Mouse (Mus musculus): ENCODE results near the gene Ppp1r9a. TPM values are rescaled to one million over a fixed set of nuclear protein-coding genes. Genes with fewer than 3 reads are reported as not detected.
A peak's percentile ranks its signal among the peaks of the same experiment; 100 is the strongest.

The Ppp1r9a gene
- polyA plus RNA-seq, 1 experiment from 2014 or later: 7.5 TPM

DNA sequence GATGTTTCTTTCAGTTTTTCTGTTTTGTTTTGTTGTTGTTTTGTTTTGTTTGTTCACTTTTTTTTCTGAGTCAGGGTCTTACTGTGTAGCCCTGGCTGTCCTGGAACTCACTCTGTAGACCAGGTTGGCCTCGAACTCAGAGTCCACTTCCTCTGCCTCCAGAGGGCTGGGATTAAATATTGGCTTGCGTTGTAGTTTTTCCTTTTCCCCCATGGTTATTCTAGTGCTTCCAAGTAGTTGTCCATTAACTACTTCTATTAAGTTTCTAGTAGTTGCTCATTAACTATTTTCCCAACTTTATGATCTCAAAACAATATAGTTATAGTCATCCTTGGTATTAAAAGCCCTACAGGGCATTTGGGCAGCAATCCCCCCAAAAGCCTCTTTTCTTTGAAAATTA, 41.1 kb downstream of the Ppp1r9a start:
- ATAC-seq: peak; percentile 73
- H3K9ac ChIP-seq (ENCODE audit: low read depth, low read length): no peak overlapping the region
- 75% methylated on average over 2 of the region's 2 CpGs for WGBS
- no peak overlapping the region for H3K4me3 ChIP-seq (ENCODE audit: low read length)
- no peaks in the 10 kb centered on the region for H3K4me1 ChIP-seq (ENCODE audit: control insufficient read depth, insufficient read depth, low read length)
- H3K9me3 ChIP-seq (ENCODE audit: control insufficient read depth, low read length): no peaks in the 10 kb centered on the region
- H3K27ac ChIP-seq (ENCODE audit: low read length): no peak overlapping the region
- no peaks in the 10 kb centered on the region for H3K36me3 ChIP-seq (ENCODE audit: control insufficient read depth, insufficient read depth, low read length)
- H3K27me3 ChIP-seq (replicated peaks; ENCODE audit: control insufficient read depth, insufficient read depth, low read length): no peaks in the 10 kb centered on the region
- H3K4me2 ChIP-seq (ENCODE audit: low read depth, low read length): no peak overlapping the region

DNA sequence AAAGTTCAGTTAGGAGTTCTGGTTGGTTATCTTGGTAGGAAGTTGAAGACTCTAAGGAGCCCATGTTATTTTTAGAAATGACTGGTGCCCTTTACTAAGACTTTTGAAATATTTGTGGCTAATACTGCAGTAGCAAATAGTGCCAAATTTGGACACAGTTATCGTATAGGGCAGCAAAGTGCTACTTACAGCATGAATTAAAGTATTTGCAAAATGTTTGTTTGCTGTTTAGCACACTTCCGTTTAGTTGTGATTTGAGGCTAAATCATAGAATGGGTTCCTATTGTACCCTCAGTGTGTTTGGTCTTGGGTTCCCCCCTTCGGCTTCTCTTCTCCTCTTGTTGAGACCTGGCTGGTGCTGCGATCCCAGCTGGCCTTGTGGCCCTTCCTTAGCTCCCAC, 45.3 kb downstream of the Ppp1r9a start:
- Histone ChIP-seq H3K4me1 (ENCODE audit: control insufficient read depth, insufficient read depth, low read length) (peaks cover 2% of the 10 kb centered on the region; the same call in 1 of the 2 replicates), H3K27me3 (replicated peaks; ENCODE audit: control insufficient read depth, insufficient read depth, low read length) (no peaks in the 10 kb centered on the region), H3K27ac (ENCODE audit: low read length) (no peak overlapping the region), H3K4me2 (ENCODE audit: low read depth, low read length) (no peak overlapping the region), H3K9ac (ENCODE audit: low read depth, low read length) (no peak overlapping the region), H3K4me3 (ENCODE audit: low read length) (no peak overlapping the region), H3K9me3 (ENCODE audit: control insufficient read depth, low read length) (no peaks in the 10 kb centered on the region), H3K36me3 (ENCODE audit: control insufficient read depth, insufficient read depth, low read length) (no peaks in the 10 kb centered on the region)
- no peak for ATAC-seq
- WGBS: 93% methylated on average over 4 of the region's 4 CpGs

DNA sequence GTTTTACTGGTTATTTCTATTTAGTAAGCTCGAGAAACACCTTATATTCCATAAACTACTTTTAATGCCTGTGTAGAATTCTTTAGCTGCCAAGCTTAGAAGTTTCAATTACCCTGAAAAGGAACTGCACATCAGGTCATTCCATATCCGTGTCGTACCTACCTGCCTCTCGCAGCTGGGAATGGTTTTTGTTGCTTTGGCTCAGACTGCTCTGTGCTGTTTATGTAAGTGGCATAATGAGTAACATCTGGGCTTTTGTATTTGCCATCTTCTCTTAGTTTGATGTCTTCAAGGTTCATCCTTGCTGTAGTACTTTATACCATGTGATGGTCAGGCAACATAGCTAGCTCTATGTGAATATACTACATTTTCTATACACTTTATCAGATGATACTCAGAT, 47.0 kb downstream of the Ppp1r9a start:
- H3K4me1 ChIP-seq (ENCODE audit: control insufficient read depth, insufficient read depth, low read length): peaks cover 2% of the 10 kb centered on the region; the same call in 1 of the 2 replicates
- no peak for ATAC-seq
- H3K4me2 ChIP-seq (ENCODE audit: low read depth, low read length): no peak overlapping the region
- H3K9me3 ChIP-seq (ENCODE audit: control insufficient read depth, low read length): no peaks in the 10 kb centered on the region
- no peak overlapping the region for H3K4me3 ChIP-seq (ENCODE audit: low read length)
- H3K27me3 ChIP-seq (replicated peaks; ENCODE audit: control insufficient read depth, insufficient read depth, low read length): no peaks in the 10 kb centered on the region
- no peaks in the 10 kb centered on the region for H3K36me3 ChIP-seq (ENCODE audit: control insufficient read depth, insufficient read depth, low read length)
- 78% methylated on average over 4 of the region's 4 CpGs for WGBS
- H3K27ac ChIP-seq (ENCODE audit: low read length): no peak overlapping the region
- H3K9ac ChIP-seq (ENCODE audit: low read depth, low read length): no peak overlapping the region

DNA sequence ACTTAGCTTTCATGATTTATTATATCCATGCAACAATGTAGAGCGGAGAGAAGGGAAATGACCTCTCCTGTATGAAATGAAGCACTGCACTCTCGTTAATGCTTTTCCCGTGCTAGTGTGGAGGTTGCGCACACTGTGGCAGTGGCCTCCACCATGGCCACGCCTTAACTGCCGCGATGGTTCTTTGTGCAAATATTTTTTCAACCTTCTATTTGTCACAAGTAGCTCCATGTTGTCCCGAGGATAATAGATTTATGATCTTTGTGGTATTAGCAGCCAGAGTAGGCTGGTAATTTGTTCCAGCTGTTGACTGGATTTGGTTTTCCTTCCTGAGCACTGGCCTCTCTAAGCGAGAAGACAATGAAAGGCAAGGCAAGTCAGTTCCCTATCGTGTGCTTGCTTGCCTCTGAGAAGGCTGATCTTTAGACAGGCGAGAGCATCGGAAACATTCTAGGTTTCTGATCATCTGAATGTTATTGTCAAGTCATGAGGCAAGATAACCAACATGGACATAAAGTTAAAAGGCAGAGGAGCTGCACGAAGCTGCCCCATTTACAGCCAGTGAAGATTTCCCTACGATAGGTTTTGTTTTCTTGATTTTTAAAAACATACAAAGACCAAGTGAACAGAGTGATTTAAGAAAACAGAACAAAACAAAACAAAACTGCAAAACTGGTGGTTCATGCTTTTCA, 50.5 kb downstream of the Ppp1r9a start:
- H3K4me1 ChIP-seq (ENCODE audit: control insufficient read depth, insufficient read depth, low read length): peaks cover 2% of the 10 kb centered on the region; the same call in 1 of the 2 replicates
- no peaks in the 10 kb centered on the region for H3K36me3 ChIP-seq (ENCODE audit: control insufficient read depth, insufficient read depth, low read length)
- no peak overlapping the region for H3K9ac ChIP-seq (ENCODE audit: low read depth, low read length)
- no peak overlapping the region for H3K4me2 ChIP-seq (ENCODE audit: low read depth, low read length)
- H3K27ac ChIP-seq (ENCODE audit: low read length): no peak overlapping the region
- no peaks in the 10 kb centered on the region for H3K27me3 ChIP-seq (replicated peaks; ENCODE audit: control insufficient read depth, insufficient read depth, low read length)
- no peaks in the 10 kb centered on the region for H3K9me3 ChIP-seq (ENCODE audit: control insufficient read depth, low read length)
- WGBS: 54% methylated on average over 14 of the region's 14 CpGs
- no peak overlapping the region for H3K4me3 ChIP-seq (ENCODE audit: low read length)
- ATAC-seq: peak; percentile 65; the same call in 1 of the 2 replicates

DNA sequence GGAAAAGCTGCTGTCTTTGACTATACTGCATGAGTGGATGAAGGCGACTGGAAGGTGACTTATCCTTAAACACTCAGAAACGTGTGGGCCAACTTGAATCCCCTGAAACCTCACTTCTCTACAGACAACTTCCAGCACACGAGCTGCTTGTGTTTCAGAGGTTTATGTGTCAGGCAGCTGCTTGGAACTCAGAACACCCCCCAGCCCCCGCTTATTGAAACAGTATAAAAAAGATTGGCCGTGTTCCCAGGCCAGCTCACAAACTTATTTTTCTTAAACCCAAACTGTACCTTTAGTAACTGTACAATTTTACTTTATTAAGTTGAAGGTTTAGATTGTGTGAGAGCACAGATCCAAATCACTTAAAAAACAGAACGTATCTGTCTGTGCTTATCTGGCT, 53.9 kb downstream of the Ppp1r9a start:
- Histone ChIP-seq H3K4me3 (ENCODE audit: low read length) (no peak overlapping the region), H3K4me1 (ENCODE audit: control insufficient read depth, insufficient read depth, low read length) (peaks cover 3% of the 10 kb centered on the region; the same call in 1 of the 2 replicates), H3K4me2 (ENCODE audit: low read depth, low read length) (no peak overlapping the region), H3K9me3 (ENCODE audit: control insufficient read depth, low read length) (no peaks in the 10 kb centered on the region), H3K27me3 (replicated peaks; ENCODE audit: control insufficient read depth, insufficient read depth, low read length) (no peaks in the 10 kb centered on the region), H3K36me3 (ENCODE audit: control insufficient read depth, insufficient read depth, low read length) (no peaks in the 10 kb centered on the region), H3K27ac (ENCODE audit: low read length) (no peak overlapping the region), H3K9ac (ENCODE audit: low read depth, low read length) (no peak overlapping the region)
- WGBS: 41% methylated on average over 6 of the region's 6 CpGs
- no peak for ATAC-seq

DNA sequence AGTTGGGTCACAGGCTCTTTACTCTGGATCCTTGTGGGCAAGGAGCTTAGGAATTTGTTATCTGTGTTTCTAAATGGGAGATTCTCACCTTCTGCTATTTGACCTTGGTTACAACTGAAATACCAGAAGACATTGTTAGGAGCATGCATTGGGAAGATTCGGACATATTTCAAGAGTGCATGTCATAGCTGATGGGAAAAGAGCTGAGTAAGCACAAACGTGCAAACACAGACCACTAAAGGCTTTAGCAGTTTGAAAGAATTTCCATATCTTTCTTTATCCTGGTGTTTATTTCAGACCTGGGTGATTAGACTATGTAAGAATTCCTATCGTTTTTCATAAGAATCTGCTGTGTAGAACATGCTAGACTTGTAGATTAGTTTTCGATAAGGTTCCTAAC, 59.5 kb downstream of the Ppp1r9a start:
- no peak overlapping the region for H3K4me2 ChIP-seq (ENCODE audit: low read depth, low read length)
- no peak overlapping the region for H3K27ac ChIP-seq (ENCODE audit: low read length)
- no peaks in the 10 kb centered on the region for H3K36me3 ChIP-seq (ENCODE audit: control insufficient read depth, insufficient read depth, low read length)
- H3K9me3 ChIP-seq (ENCODE audit: control insufficient read depth, low read length): no peaks in the 10 kb centered on the region
- no peak overlapping the region for H3K9ac ChIP-seq (ENCODE audit: low read depth, low read length)
- H3K27me3 ChIP-seq (replicated peaks; ENCODE audit: control insufficient read depth, insufficient read depth, low read length): no peaks in the 10 kb centered on the region
- H3K4me3 ChIP-seq (ENCODE audit: low read length): no peak overlapping the region
- 60% methylated on average over 4 of the region's 4 CpGs for WGBS
- no peak for ATAC-seq
- H3K4me1 ChIP-seq (ENCODE audit: control insufficient read depth, insufficient read depth, low read length): peaks cover 3% of the 10 kb centered on the region; the same call in 1 of the 2 replicates

DNA sequence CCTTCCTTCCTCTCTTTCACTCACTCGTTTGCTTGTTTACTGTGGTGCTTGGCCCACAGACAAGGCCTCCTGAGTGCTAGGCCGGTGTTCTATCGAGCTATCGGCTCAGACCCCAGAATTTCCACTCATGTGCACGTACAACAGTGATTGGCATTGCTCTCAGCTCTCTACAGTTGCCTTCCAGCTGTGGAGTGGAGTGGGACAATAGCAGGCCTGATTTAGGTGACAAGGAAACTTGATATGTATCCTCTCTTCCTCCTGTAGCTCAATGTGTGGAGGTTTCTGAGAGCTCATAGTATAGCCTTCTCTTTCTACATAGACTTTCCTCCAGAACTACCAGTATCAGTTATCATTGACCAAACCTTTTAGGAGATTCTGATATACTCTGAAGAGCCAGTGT, 60.3 kb downstream of the Ppp1r9a start:
- WGBS: 83% methylated on average over 5 of the region's 5 CpGs
- Histone ChIP-seq H3K4me2 (ENCODE audit: low read depth, low read length) (no peak overlapping the region), H3K9ac (ENCODE audit: low read depth, low read length) (no peak overlapping the region), H3K9me3 (ENCODE audit: control insufficient read depth, low read length) (no peaks in the 10 kb centered on the region), H3K27me3 (replicated peaks; ENCODE audit: control insufficient read depth, insufficient read depth, low read length) (no peaks in the 10 kb centered on the region), H3K4me3 (ENCODE audit: low read length) (no peak overlapping the region), H3K27ac (ENCODE audit: low read length) (no peak overlapping the region), H3K36me3 (ENCODE audit: control insufficient read depth, insufficient read depth, low read length) (no peaks in the 10 kb centered on the region), H3K4me1 (ENCODE audit: control insufficient read depth, insufficient read depth, low read length) (peaks cover 3% of the 10 kb centered on the region; the same call in 1 of the 2 replicates)
- no peak for ATAC-seq

DNA sequence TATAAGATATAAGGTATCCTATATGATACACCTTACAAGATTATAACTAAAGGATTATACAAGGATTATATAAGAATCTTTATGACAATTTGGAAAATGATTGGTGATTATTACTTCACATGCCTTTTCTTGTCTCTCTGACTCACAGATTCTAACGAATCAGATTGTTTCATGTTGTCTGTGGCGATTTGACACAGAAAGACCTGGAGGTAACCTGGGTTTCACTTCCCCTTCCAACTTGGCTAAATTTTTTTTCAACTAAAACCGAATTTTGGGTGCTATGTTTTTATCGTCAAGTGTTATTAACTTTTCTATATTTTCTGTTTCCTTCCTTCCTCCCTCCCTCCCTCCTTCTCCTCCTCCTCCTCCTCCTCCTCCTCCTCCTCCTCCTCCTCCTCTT, 64.5 kb downstream of the Ppp1r9a start:
- Histone ChIP-seq H3K4me3 (ENCODE audit: low read length) (no peak overlapping the region), H3K27ac (ENCODE audit: low read length) (no peak overlapping the region), H3K4me1 (ENCODE audit: control insufficient read depth, insufficient read depth, low read length) (no peaks in the 10 kb centered on the region), H3K27me3 (replicated peaks; ENCODE audit: control insufficient read depth, insufficient read depth, low read length) (no peaks in the 10 kb centered on the region), H3K36me3 (ENCODE audit: control insufficient read depth, insufficient read depth, low read length) (no peaks in the 10 kb centered on the region), H3K4me2 (ENCODE audit: low read depth, low read length) (no peak overlapping the region), H3K9ac (ENCODE audit: low read depth, low read length) (no peak overlapping the region), H3K9me3 (ENCODE audit: control insufficient read depth, low read length) (no peaks in the 10 kb centered on the region)
- ATAC-seq: no peak
- 93% methylated on average over 4 of the region's 4 CpGs for WGBS

DNA sequence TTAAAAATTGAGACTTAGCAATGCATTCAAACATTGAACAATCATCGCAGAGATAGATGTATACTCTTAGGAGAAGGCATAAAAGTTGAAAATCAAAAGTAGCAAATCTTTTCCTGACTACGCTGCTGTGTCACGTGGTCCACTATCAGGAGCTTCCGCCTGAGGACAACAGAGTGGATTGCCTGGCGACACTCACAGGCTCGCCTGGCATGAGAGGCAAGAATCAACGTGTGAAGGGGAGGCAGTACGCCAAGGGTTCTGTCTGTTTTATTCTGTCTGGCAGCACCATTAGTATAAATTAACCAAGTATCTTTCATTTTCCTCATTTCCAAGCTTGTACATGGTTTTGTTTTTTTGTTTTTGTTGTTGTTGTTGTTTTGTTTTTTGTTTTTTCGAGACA, 68.5 kb downstream of the Ppp1r9a start:
- Histone ChIP-seq H3K4me3 (ENCODE audit: low read length) (no peak overlapping the region), H3K27ac (ENCODE audit: low read length) (no peak overlapping the region), H3K4me1 (ENCODE audit: control insufficient read depth, insufficient read depth, low read length) (no peaks in the 10 kb centered on the region), H3K36me3 (ENCODE audit: control insufficient read depth, insufficient read depth, low read length) (no peaks in the 10 kb centered on the region), H3K9me3 (ENCODE audit: control insufficient read depth, low read length) (no peaks in the 10 kb centered on the region), H3K9ac (ENCODE audit: low read depth, low read length) (no peak overlapping the region), H3K4me2 (ENCODE audit: low read depth, low read length) (no peak overlapping the region), H3K27me3 (replicated peaks; ENCODE audit: control insufficient read depth, insufficient read depth, low read length) (no peaks in the 10 kb centered on the region)
- 80% methylated on average over 9 of the region's 9 CpGs for WGBS
- no peak for ATAC-seq

DNA sequence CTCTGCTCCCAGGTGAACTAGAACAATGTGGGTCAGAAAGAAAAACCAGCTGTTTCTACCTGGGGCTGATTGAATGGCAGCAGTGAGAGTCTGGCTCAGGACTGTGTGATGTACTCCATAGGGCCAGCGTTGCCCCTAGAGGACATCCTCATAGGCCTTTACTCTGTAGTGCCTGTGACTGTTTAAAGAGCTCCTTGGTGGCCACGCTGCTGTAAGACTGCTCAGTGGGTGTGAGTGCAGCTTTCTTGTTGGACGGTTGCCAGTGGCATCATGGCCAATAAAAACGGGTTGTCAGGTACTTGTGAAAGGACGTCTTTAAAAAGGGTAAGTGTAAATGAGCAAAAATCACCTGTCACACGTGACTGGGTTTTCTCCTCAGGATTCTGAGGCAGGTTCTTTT, 70.1 kb downstream of the Ppp1r9a start:
- WGBS: 49% methylated on average over 6 of the region's 6 CpGs

More for the DNA sequence above, 70.1 kb downstream of the Ppp1r9a start:
- Histone ChIP-seq H3K9ac (ENCODE audit: low read depth, low read length) (no peak overlapping the region), H3K4me2 (ENCODE audit: low read depth, low read length) (no peak overlapping the region), H3K4me1 (ENCODE audit: control insufficient read depth, insufficient read depth, low read length) (no peaks in the 10 kb centered on the region), H3K36me3 (ENCODE audit: control insufficient read depth, insufficient read depth, low read length) (no peaks in the 10 kb centered on the region), H3K27me3 (replicated peaks; ENCODE audit: control insufficient read depth, insufficient read depth, low read length) (no peaks in the 10 kb centered on the region), H3K9me3 (ENCODE audit: control insufficient read depth, low read length) (no peaks in the 10 kb centered on the region), H3K4me3 (ENCODE audit: low read length) (no peak overlapping the region), H3K27ac (ENCODE audit: low read length) (no peak overlapping the region)
- 0 out of 2 replicates have a peak, but pooled peaks have one; percentile 52 for ATAC-seq

All from intestine, embryonic 16.5 days (tissue).